Mouse (Mus musculus): ENCODE results near the gene Ankmy1.

- no peak for TF ChIP-seq POLR2A (IDR thresholded peaks at IDR 0.05; ENCODE audit: low read depth, low read length)
- TF ChIP-seq CTCF (IDR thresholded peaks at IDR 0.05; ENCODE audit: borderline replicate concordance, insufficient read depth, low read length): no peak
Observed at GRCm38 (mm10) chr1:92878066-92878741, 24.5 kb downstream of the Ankmy1 start.

Data from embryonic fibroblast, embryonic 13.5 days (primary cell).